ENCODE assay signal across 7 mouse cellular contexts in genomic region chr13:17432139-17432916, GRCm38 (mm10).
DNase-seq lines count a peak whose midpoint lies in the region; ATAC-seq and TF ChIP-seq lines count a peak whose summit lies in the region.

No protein-coding gene starts in this region.

- H3K36me3 ChIP-seq in lung, embryonic 14.5 days (ENCODE audit: insufficient read depth), result no peaks in the 10 kb centered on the region
- no peaks in the 10 kb centered on the region for H3K36me3 ChIP-seq in embryonic facial prominence, embryonic 11.5 days (replicated peaks; ENCODE audit: control insufficient read depth, insufficient read depth, low read depth, low read length)
- no peaks in the 10 kb centered on the region for H3K36me3 ChIP-seq in kidney, embryonic 16.5 days (ENCODE audit: insufficient read depth, low read length)
- no peaks in the 10 kb centered on the region for H3K36me3 ChIP-seq in midbrain, embryonic 12.5 days

- H3K4me1 ChIP-seq in lung, embryonic 14.5 days (ENCODE audit: insufficient read depth), result no peaks in the 10 kb centered on the region
- H3K4me1 ChIP-seq in embryonic facial prominence, embryonic 11.5 days (ENCODE audit: control insufficient read depth, insufficient read depth, low read length), result no peaks in the 10 kb centered on the region
- no peaks in the 10 kb centered on the region for H3K4me1 ChIP-seq in kidney, embryonic 16.5 days (ENCODE audit: insufficient read depth, low read length)
- H3K4me1 ChIP-seq in midbrain, embryonic 12.5 days, result no peaks in the 10 kb centered on the region; the same call in 1 of the 2 replicates

- DNase-seq in lung, embryonic 14.5 days, result peak; percentile 89
- DNase-seq in lung, postnatal 14 days, result no peak
- peak; percentile 76 for DNase-seq in adipocyte (ENCODE audit: low spot score)
- DNase-seq in embryonic facial prominence, embryonic 11.5 days (ENCODE audit: low spot score), result peak; percentile 81

- H3K27ac ChIP-seq in lung, embryonic 14.5 days (ENCODE audit: low read depth), result no peak overlapping the region
- H3K27ac ChIP-seq in embryonic facial prominence, embryonic 11.5 days (replicated peaks; ENCODE audit: low read depth, low read length), result no peak overlapping the region
- no peak overlapping the region for H3K27ac ChIP-seq in kidney, embryonic 16.5 days (ENCODE audit: low read length)
- no peak overlapping the region for H3K27ac ChIP-seq in midbrain, embryonic 12.5 days (replicated peaks)

- peak; percentile 75 for TF ChIP-seq CTCF in lung, embryonic 14.5 days (IDR thresholded peaks at IDR 0.05; ENCODE audit: low read depth)

- WGBS in lung, embryonic 14.5 days, result 40% methylated on average over 7 of the region's 7 CpGs
- 42% methylated on average over 7 of the region's 7 CpGs for WGBS in embryonic facial prominence, embryonic 11.5 days
- 38% methylated on average over 7 of the region's 7 CpGs for WGBS in kidney, embryonic 16.5 days
- WGBS in midbrain, embryonic 12.5 days, result 46% methylated on average over 7 of the region's 7 CpGs

- peak; percentile 65; the same call in 1 of the 2 replicates for ATAC-seq in lung, embryonic 14.5 days (ENCODE audit: insufficient read depth)
- ATAC-seq in embryonic facial prominence, embryonic 11.5 days (replicated peaks; ENCODE audit: insufficient number of reproducible peaks, low FRiP score, low TSS enrichment, low read depth), result peak; percentile 85
- peak; percentile 61 for ATAC-seq in kidney, embryonic 16.5 days (ENCODE audit: low FRiP score, low TSS enrichment)
- peak; percentile 68 for ATAC-seq in midbrain, embryonic 12.5 days (ENCODE audit: low FRiP score, low read depth)
- no peak for ATAC-seq in erythroblast, adult 5-6 weeks (replicated peaks; ENCODE audit: low FRiP score, poor library complexity, severe bottlenecking)

- H3K9ac ChIP-seq in lung, embryonic 14.5 days, result no peak overlapping the region
- no peak overlapping the region for H3K9ac ChIP-seq in embryonic facial prominence, embryonic 11.5 days (replicated peaks; ENCODE audit: low read length)
- H3K9ac ChIP-seq in kidney, embryonic 16.5 days (replicated peaks; ENCODE audit: low read length), result no peak overlapping the region
- no peak overlapping the region for H3K9ac ChIP-seq in midbrain, embryonic 12.5 days (replicated peaks)

- H3K9me3 ChIP-seq in lung, embryonic 14.5 days (ENCODE audit: low read depth, low read length), result no peaks in the 10 kb centered on the region
- H3K9me3 ChIP-seq in embryonic facial prominence, embryonic 11.5 days (replicated peaks; ENCODE audit: control insufficient read depth, low read length), result no peaks in the 10 kb centered on the region
- H3K9me3 ChIP-seq in kidney, embryonic 16.5 days (ENCODE audit: low read length), result no peaks in the 10 kb centered on the region
- H3K9me3 ChIP-seq in midbrain, embryonic 12.5 days, result no peaks in the 10 kb centered on the region

- H3K4me3 ChIP-seq in lung, embryonic 14.5 days (ENCODE audit: low read depth, low read length), result no peak overlapping the region
- H3K4me3 ChIP-seq in embryonic facial prominence, embryonic 11.5 days (ENCODE audit: low read depth, low read length), result no peak overlapping the region
- no peak overlapping the region for H3K4me3 ChIP-seq in kidney, embryonic 16.5 days (ENCODE audit: low read length)
- H3K4me3 ChIP-seq in midbrain, embryonic 12.5 days, result no peak overlapping the region

- no peaks in the 10 kb centered on the region for H3K27me3 ChIP-seq in lung, embryonic 14.5 days (ENCODE audit: insufficient read depth, low read length)
- no peaks in the 10 kb centered on the region for H3K27me3 ChIP-seq in embryonic facial prominence, embryonic 11.5 days (ENCODE audit: control insufficient read depth, insufficient read depth, low read length)
- no peaks in the 10 kb centered on the region for H3K27me3 ChIP-seq in kidney, embryonic 16.5 days (ENCODE audit: insufficient read depth, low read length)
- no peaks in the 10 kb centered on the region for H3K27me3 ChIP-seq in midbrain, embryonic 12.5 days

- no peak overlapping the region for H3K4me2 ChIP-seq in lung, embryonic 14.5 days
- no peak overlapping the region for H3K4me2 ChIP-seq in embryonic facial prominence, embryonic 11.5 days (ENCODE audit: low read depth, low read length)
- H3K4me2 ChIP-seq in kidney, embryonic 16.5 days (replicated peaks; ENCODE audit: low read depth, low read length), result no peak overlapping the region
- H3K4me2 ChIP-seq in midbrain, embryonic 12.5 days (replicated peaks), result no peak overlapping the region
